Mouse (Mus musculus) stomach, postnatal 0 days (tissue): ENCODE measurements at regions not wholly inside any gene's neighbourhood (a gene's known extent, or its start where the extent isn't known, plus 50 kb on each side); places are given as distances from the start of the nearest gene placed in this dataset.

Experiments
- ATAC-seq: fragments of 200-750 bp; cut with Nextera tagmentation; 2 replicates; pipeline ENCODE4 v1.8.0; 2017; ENCODE audit not compliant: low FRiP score, low TSS enrichment
- DNase-seq: peaks from one replicate; pipeline ENCODE4 v3.0.0-alpha.2; 2016; ENCODE audit warnings: low spot score
- H3K27ac ChIP-seq: fragments of 300-500 bp; sonication (generic); replicated peaks from 2 replicates; pipeline ENCODE4 v1.5.1; 2014; ENCODE audit warnings: mild to moderate bottlenecking, control low read depth
- H3K27me3 ChIP-seq: fragments of 300-500 bp; sonication (generic); 2 replicates; pipeline ENCODE4 v1.6.1; 2014; ENCODE audit warnings: low read length; ENCODE audit not compliant: control insufficient read depth, insufficient read depth
- H3K36me3 ChIP-seq: fragments of 300-500 bp; sonication (generic); 2 replicates; pipeline ENCODE4 v1.6.1; 2014; ENCODE audit warnings: low read length, mixed read lengths; ENCODE audit not compliant: control insufficient read depth, insufficient read depth
- H3K4me1 ChIP-seq: fragments of 300-500 bp; sonication (generic); replicated peaks from 2 replicates; pipeline ENCODE4 v1.6.1; 2014; ENCODE audit warnings: antibody characterized with exemption; ENCODE audit not compliant: control insufficient read depth, insufficient read depth
- H3K4me2 ChIP-seq: fragments of 300-500 bp; sonication (generic); replicated peaks from 2 replicates; pipeline ENCODE4 v1.6.1; 2014; ENCODE audit warnings: low read depth, mild to moderate bottlenecking, control low read depth, moderate library complexity
- H3K4me3 ChIP-seq: fragments of 300-500 bp; sonication (generic); 2 replicates; pipeline ENCODE4 v1.5.1; 2014; ENCODE audit warnings: low read depth, low read length, control low read depth
- H3K9ac ChIP-seq: fragments of 300-500 bp; sonication (generic); 2 replicates; pipeline ENCODE4 v1.6.1; 2014; ENCODE audit warnings: mild to moderate bottlenecking, low read length, control low read depth, mixed read lengths
- H3K9me3 ChIP-seq: fragments of 300-500 bp; sonication (generic); 2 replicates; pipeline ENCODE4 v1.6.1; 2016; ENCODE audit warnings: low read length; ENCODE audit not compliant: control insufficient read depth
- CTCF ChIP-seq: IDR thresholded peaks from 2 replicates; pipeline ENCODE4 v1.5.1; 2016; ENCODE audit warnings: antibody characterized with exemption, low read depth, mild to moderate bottlenecking, moderate library complexity
- EP300 ChIP-seq: optimal IDR thresholded peaks from 2 replicates; pipeline ENCODE3; 2016; ENCODE audit warnings: antibody characterized with exemption
- WGBS: fragments of 180-500 bp; shearing (Covaris S2); extraction: QIAGEN DNeasy Blood & Tissue Kit; methylation state at CpG from one replicate; pipeline ENCODE4 v1.1.7; 2014; 5-methylcytosine and 5-hydroxymethylcytosine counted together

DNA sequence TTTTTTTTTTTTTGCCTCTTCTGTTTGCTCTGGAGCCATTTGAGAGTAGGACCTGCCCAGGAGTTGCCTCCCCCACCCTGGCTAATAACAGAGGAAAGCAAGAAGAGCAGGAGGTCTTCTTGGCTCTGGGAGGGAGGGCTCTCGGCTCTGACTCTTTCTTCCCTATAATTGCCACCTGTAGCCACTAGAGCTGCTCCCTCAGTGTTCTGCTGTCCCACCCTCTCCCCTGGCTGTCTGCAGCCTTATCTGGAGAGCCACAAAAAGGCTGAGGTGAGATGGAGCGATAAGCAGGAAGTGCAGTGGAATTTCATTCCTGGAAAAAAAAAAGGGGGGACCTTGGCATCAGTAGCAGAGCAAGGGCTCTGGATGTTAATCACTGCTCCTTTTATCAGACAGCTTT lies 251.4 kb upstream of the Satb1 start:
- no peaks in the 10 kb centered on the region for H3K27me3 ChIP-seq
- no peak overlapping the region for H3K27ac ChIP-seq
- no peak for TF ChIP-seq EP300
- TF ChIP-seq CTCF: no peak
- no peaks in the 10 kb centered on the region for H3K4me1 ChIP-seq
- no peaks in the 10 kb centered on the region for H3K36me3 ChIP-seq
- H3K4me2 ChIP-seq: no peak overlapping the region
- H3K9me3 ChIP-seq: no peaks in the 10 kb centered on the region
- no peak overlapping the region for H3K9ac ChIP-seq
- no peak overlapping the region for H3K4me3 ChIP-seq
- DNase-seq: no peak
- WGBS: 28% methylated on average over 2 of the region's 2 CpGs
- no peak for ATAC-seq

DNA sequence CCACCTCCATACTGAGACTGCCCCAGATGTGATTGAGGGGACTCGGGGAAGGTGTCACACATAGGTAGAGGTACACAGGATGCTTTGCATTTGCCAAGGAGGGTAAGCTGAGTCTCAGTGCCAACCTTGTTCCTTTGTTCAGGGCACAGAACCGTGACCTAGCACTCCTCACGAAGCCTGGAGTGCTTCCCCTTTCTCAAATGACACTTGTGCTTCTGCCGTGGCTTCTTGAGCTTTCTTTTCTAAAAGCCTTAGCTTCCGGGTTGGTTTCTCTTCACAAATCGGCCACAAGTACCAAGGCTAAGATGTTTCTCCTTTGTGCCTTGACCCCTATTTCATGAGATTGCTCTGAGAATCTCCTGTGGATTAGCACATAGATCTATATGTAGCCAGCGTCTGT lies 246.2 kb upstream of the Satb1 start:
- Histone ChIP-seq H3K9me3 (no peaks in the 10 kb centered on the region), H3K27me3 (no peaks in the 10 kb centered on the region), H3K4me2 (no peak overlapping the region), H3K27ac (no peak overlapping the region), H3K4me3 (no peak overlapping the region), H3K4me1 (no peaks in the 10 kb centered on the region), H3K9ac (no peak overlapping the region), H3K36me3 (no peaks in the 10 kb centered on the region)
- no peak for TF ChIP-seq CTCF
- no peak for TF ChIP-seq EP300
- ATAC-seq (no peak), DNase-seq (no peak)
- WGBS: 79% methylated on average over 7 of the region's 7 CpGs

- ATAC-seq (no peak), DNase-seq (no peak)
- no peak for TF ChIP-seq EP300
- TF ChIP-seq CTCF: no peak
- Histone ChIP-seq H3K4me2 (no peak overlapping the region), H3K27me3 (no peaks in the 10 kb centered on the region), H3K27ac (no peak overlapping the region), H3K9me3 (no peaks in the 10 kb centered on the region), H3K9ac (no peak overlapping the region), H3K4me3 (no peak overlapping the region), H3K4me1 (no peaks in the 10 kb centered on the region), H3K36me3 (no peaks in the 10 kb centered on the region)
- WGBS: 67% methylated on average over 8 of the region's 8 CpGs
These were observed 245.4 kb upstream of the Satb1 start for GRCm38 (mm10) chr17:52078496-52078895.

GRCm38 (mm10) chr17:52077951-52078350 lies 244.9 kb upstream of the Satb1 start:
- TF ChIP-seq EP300: no peak
- TF ChIP-seq CTCF: no peak
- no peak for DNase-seq
- H3K4me3 ChIP-seq: no peak overlapping the region
- no peak overlapping the region for H3K9ac ChIP-seq
- WGBS: 79% methylated on average over 4 of the region's 4 CpGs
- ATAC-seq: no peak
- H3K27ac ChIP-seq: no peak overlapping the region
- H3K27me3 ChIP-seq: no peaks in the 10 kb centered on the region
- H3K36me3 ChIP-seq: no peaks in the 10 kb centered on the region
- no peaks in the 10 kb centered on the region for H3K9me3 ChIP-seq
- H3K4me2 ChIP-seq: no peak overlapping the region
- H3K4me1 ChIP-seq: no peaks in the 10 kb centered on the region

GRCm38 (mm10) chr17:52076746-52077145 lies 243.7 kb upstream of the Satb1 start:
- H3K9me3 ChIP-seq: no peaks in the 10 kb centered on the region
- H3K4me3 ChIP-seq: no peak overlapping the region
- no peak overlapping the region for H3K9ac ChIP-seq
- no peak for TF ChIP-seq CTCF
- no peak for TF ChIP-seq EP300
- no peak overlapping the region for H3K27ac ChIP-seq
- no peaks in the 10 kb centered on the region for H3K4me1 ChIP-seq
- no peaks in the 10 kb centered on the region for H3K36me3 ChIP-seq
- DNase-seq: no peak
- ATAC-seq: no peak
- WGBS: 81% methylated on average over 2 of the region's 2 CpGs
- H3K27me3 ChIP-seq: no peaks in the 10 kb centered on the region
- no peak overlapping the region for H3K4me2 ChIP-seq

DNA sequence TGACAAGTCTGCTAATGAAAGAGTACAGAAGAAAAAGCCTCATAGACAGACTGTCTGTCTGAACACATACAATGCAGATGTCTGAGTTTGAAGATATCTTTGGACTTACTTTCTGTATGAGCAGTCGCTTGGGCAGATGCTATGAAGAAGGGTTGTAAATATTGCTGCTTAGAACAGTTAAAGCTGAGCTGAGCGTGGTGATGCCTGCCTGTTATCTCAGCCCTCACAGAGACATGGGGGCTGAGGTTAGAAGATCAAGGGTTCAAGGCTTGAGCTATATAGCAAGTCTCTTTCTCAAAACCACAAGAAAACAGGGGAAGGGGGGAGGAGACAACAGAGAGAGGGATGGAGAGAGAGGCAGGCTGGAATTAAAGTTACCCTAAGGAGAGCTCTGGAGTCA lies 234.6 kb upstream of the Satb1 start:
- H3K4me3 ChIP-seq: no peak overlapping the region
- TF ChIP-seq EP300 (no peak), CTCF (no peak)
- no peak overlapping the region for H3K27ac ChIP-seq
- WGBS: 70% methylated on average over 2 of the region's 2 CpGs
- H3K27me3 ChIP-seq: no peaks in the 10 kb centered on the region
- no peaks in the 10 kb centered on the region for H3K36me3 ChIP-seq
- DNase-seq (no peak), ATAC-seq (no peak)
- no peaks in the 10 kb centered on the region for H3K4me1 ChIP-seq
- H3K9me3 ChIP-seq: no peaks in the 10 kb centered on the region
- H3K4me2 ChIP-seq: no peak overlapping the region
- H3K9ac ChIP-seq: no peak overlapping the region
